Mouse (Mus musculus): ENCODE results near the gene Olfr711.
"Not testable (repeated sequence)": the region's sequence is repeated elsewhere in the genome, so short reads cannot be mapped to it uniquely, and the experiment has no call there.

Gene Olfr711

GRCm38 (mm10) chr7:106975353-106975752 is at the start of gene Olfr711:
Gene Olfr711 (minus strand): TSS chr7:106975453.
- no peak for DNase-seq (ENCODE audit: low spot score)

- DNase-seq (ENCODE audit: low spot score): no peak
Observed at GRCm38 (mm10) chr7:107005972-107006371, 30.7 kb upstream of the Olfr711 start, which contains the start of gene Olfr2. Gene Olfr2 (minus strand): TSS chr7:107006072.

GRCm38 (mm10) chr7:107004169-107004568 is 28.9 kb upstream of the Olfr711 start:
- DNase-seq (ENCODE audit: low spot score): no peak

DNA sequence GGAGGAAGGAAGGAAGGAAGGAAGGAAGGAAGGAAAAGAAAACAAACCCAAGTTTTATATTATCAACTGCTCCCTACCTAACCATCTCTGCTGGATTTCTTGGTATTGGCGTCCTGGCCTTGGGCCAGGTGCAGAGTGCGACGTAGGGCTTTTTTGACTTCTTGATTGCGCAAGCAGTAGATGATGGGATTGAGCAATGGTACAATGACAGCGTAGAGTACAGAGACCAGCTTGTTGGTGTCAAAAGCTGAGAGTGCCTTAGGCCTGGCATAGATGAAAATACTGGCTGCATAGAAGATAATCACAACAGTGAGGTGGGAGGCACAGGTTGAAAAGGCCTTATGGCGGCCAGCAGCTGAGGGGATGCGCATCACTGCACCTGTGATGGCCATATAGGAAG is 25.5 kb upstream of the Olfr711 start:
- no peak for DNase-seq (ENCODE audit: low spot score)

DNA sequence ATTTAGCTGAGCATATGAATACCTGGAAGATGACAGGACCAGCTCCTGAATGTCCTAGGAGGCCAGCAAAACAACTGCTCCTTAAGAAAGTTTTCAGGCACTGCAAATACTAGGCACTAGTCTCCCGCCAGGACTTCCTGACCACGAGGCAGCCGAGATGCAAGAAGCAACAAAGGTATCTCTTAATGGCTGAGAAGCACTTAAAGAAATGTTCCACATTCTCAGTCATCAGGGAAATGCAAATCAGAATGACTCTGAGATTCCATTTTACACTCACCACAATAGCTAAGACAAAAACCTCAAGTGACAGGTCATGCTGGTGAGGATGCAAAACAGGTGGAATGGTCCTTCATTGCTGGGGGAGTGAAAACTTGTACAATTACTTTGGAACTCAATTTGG is 10.0 kb upstream of the Olfr711 start:
- no peak for DNase-seq (ENCODE audit: low spot score)

DNA sequence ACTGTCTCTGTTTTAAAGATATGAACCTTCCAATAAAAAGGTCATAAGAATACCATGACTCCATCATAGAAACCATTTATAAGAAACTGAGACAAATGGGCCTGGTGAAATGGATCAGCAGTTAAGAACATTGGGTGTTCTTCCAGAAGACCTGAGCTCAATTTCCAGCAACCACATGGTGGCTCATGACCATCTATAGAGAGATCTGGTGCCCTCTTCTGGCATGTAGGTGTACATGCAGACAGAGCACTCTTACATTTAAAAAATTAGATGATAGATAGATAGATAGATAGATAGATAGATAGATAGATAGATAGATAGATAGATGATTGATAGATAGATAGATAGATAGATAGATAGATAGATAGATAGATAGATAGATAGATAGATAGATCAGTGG is 7.8 kb downstream of the Olfr711 start:
- not testable (repeated sequence) for DNase-seq (ENCODE audit: low spot score)

- DNase-seq (ENCODE audit: low spot score): no peak
Observed at GRCm38 (mm10) chr7:106963837-106964236, 11.4 kb downstream of the Olfr711 start, which contains the start of gene Olfr6. Gene Olfr6 (minus strand): TSS chr7:106963937.

GRCm38 (mm10) chr7:106948212-106948611 is 27.0 kb downstream of the Olfr711 start, which contains the start of gene Olfr710:
Gene Olfr710 (minus strand): TSS chr7:106948312.
- no peak for DNase-seq (ENCODE audit: low spot score)

DNA sequence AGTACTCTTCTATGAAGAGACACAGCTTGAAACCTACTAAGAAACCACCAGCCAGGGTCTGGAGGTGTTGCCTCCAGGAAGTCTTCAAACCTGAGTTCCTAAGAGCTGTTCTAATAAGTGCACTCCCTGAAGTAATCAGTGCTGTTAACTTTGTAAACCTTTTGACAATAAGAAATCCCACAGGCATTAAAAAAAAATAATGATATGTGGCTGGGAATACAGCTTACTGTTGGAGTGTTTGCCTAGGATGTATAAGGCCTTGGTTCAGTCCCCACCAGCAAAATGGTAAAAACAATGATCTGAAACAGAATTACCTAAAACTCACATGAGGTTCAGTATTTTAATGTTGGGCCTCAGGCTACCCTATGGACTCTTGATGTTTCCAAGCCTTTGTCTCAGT is 43.1 kb downstream of the Olfr711 start, which contains the start of gene Olfr709-ps1:
Olfr709-ps1 (minus strand) TSS at position 101 of the 400 bp plus-strand sequence.
- DNase-seq (ENCODE audit: low spot score): no peak

DNA sequence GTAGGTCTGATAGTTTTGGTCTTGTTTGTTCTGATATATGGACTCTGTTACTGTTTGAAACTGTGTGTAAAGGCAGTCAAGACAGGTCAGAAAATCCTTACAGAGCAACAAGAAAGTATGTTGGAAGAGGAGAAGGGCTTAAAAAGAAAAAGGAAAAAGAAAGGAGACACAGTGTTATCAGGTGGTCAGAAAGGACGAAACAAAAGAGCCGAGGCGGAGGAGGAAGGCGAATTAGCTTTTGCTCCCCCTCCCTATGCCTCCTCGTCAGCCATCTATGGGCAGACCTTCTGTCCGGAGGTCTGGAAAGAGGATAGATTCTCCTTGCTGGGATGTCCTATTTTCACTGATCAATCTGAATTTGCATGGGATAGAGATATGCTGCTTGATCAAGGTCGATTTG is 54.3 kb downstream of the Olfr711 start:
- not testable (repeated sequence) for DNase-seq (ENCODE audit: low spot score)
